Mouse (Mus musculus) intestine, postnatal 0 days (tissue): ENCODE data around the gene Nfyc. TPM values are rescaled to one million over a fixed set of nuclear protein-coding genes. Genes with fewer than 3 reads are reported as not detected.

Source experiments
- ATAC-seq: fragments of 200-750 bp; cut with Nextera tagmentation; 2 replicates; pipeline ENCODE4 v1.8.0; 2017; ENCODE audit warnings: mild to moderate bottlenecking, moderate TSS enrichment, moderate library complexity
- H3K27ac ChIP-seq: fragments of 300-500 bp; sonication (generic); 2 replicates; pipeline ENCODE4 v1.5.1; 2014; ENCODE audit warnings: mild to moderate bottlenecking, low read depth, low read length, moderate library complexity
- H3K27me3 ChIP-seq: fragments of 300-500 bp; sonication (generic); replicated peaks from 2 replicates; pipeline ENCODE4 v1.6.1; 2014; ENCODE audit warnings: low read length, mixed read lengths; ENCODE audit not compliant: control insufficient read depth, insufficient read depth
- H3K36me3 ChIP-seq: fragments of 300-500 bp; sonication (generic); 2 replicates; pipeline ENCODE4 v1.6.1; 2014; ENCODE audit warnings: mild to moderate bottlenecking, moderate library complexity; ENCODE audit not compliant: control insufficient read depth, insufficient read depth
- H3K4me1 ChIP-seq: fragments of 300-500 bp; sonication (generic); replicated peaks from 2 replicates; pipeline ENCODE4 v1.6.1; 2014; ENCODE audit warnings: antibody characterized with exemption, low read length, mixed read lengths; ENCODE audit not compliant: control insufficient read depth, insufficient read depth
- H3K4me2 ChIP-seq: fragments of 300-500 bp; sonication (generic); replicated peaks from 2 replicates; pipeline ENCODE4 v1.6.1; 2014; ENCODE audit warnings: low read depth, mild to moderate bottlenecking, moderate library complexity
- H3K4me3 ChIP-seq: fragments of 300-500 bp; sonication (generic); 2 replicates; pipeline ENCODE4 v1.5.1; 2014; ENCODE audit warnings: low read depth, low read length
- H3K9ac ChIP-seq: fragments of 300-500 bp; sonication (generic); 2 replicates; pipeline ENCODE4 v1.6.1; 2014; ENCODE audit warnings: mild to moderate bottlenecking, low read depth, low read length
- H3K9me3 ChIP-seq: fragments of 300-500 bp; sonication (generic); 2 replicates; pipeline ENCODE4 v1.6.1; 2016; ENCODE audit warnings: mixed run types; ENCODE audit not compliant: control insufficient read depth
- CTCF ChIP-seq: sonication (generic); IDR thresholded peaks from 2 replicates; pipeline ENCODE4 v1.5.1; 2016; ENCODE audit warnings: low read depth, mild to moderate bottlenecking, control low read depth, antibody characterized with exemption, moderate library complexity
- WGBS: fragments of 180-500 bp; shearing (Covaris S2); extraction: QIAGEN DNeasy Blood & Tissue Kit; methylation state at CpG from one replicate; pipeline ENCODE4 v1.1.7; 2014; 5-methylcytosine and 5-hydroxymethylcytosine counted together
- polyA plus RNA-seq: library from polyadenylated mRNA; unstranded; fragments of >200 nt; fragmentation: Nextera tagmentation; extraction: Ambion mirVana; gene quantifications from 2 replicates; pipeline ENCODE4 v1.2.1, GENCODE M21; 2015

The Nfyc gene
- polyA plus RNA-seq, 1 experiment from 2014 or later: 49.8 TPM

- no peaks in the 10 kb centered on the region for H3K36me3 ChIP-seq
- no peak overlapping the region for H3K27ac ChIP-seq
- no peak overlapping the region for H3K9ac ChIP-seq
- no peaks in the 10 kb centered on the region for H3K9me3 ChIP-seq
- no peak overlapping the region for H3K4me2 ChIP-seq
- TF ChIP-seq CTCF: no peak
- ATAC-seq: no peak
- no peak overlapping the region for H3K4me3 ChIP-seq
- WGBS: 48% methylated on average over 6 of the region's 6 CpGs
- 0 out of 2 replicates have a peak, but pooled peaks cover 5% of the 10 kb centered on the region for H3K27me3 ChIP-seq
- H3K4me1 ChIP-seq: peaks cover 4% of the 10 kb centered on the region; the same call in 1 of the 2 replicates
Observed at GRCm38 (mm10) chr4:120729441-120729840, 101.9 kb downstream of the Nfyc start.

DNA sequence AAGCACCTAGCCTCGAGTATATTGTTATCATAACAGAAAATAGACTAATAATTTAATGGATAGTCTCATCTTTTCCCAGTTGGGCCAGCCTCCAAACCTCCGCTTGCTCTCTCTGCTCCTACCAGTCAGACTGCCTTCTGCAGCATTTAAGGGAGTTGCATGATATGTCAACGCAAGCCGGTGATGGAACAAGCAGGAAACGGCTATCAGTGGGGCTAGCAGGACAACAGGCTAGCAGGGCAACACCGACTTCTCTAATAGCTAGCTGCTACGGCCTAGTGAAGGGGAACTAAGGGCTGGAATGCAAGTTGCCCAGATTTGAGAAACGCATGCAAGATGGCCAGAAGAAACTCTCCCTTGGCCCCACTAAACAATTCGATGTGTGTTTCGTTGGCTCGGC is 103.5 kb downstream of the Nfyc start:
- no peak overlapping the region for H3K4me3 ChIP-seq
- no peak for ATAC-seq
- H3K4me1 ChIP-seq: 0 out of 2 replicates have a peak, but pooled peaks cover 4% of the 10 kb centered on the region
- H3K9me3 ChIP-seq: no peaks in the 10 kb centered on the region
- no peak for TF ChIP-seq CTCF
- no peak overlapping the region for H3K4me2 ChIP-seq
- H3K27me3 ChIP-seq: 0 out of 2 replicates have a peak, but pooled peaks cover 5% of the 10 kb centered on the region
- WGBS: 74% methylated on average over 11 of the region's 11 CpGs
- H3K9ac ChIP-seq: no peak overlapping the region
- no peaks in the 10 kb centered on the region for H3K36me3 ChIP-seq
- H3K27ac ChIP-seq: no peak overlapping the region

DNA sequence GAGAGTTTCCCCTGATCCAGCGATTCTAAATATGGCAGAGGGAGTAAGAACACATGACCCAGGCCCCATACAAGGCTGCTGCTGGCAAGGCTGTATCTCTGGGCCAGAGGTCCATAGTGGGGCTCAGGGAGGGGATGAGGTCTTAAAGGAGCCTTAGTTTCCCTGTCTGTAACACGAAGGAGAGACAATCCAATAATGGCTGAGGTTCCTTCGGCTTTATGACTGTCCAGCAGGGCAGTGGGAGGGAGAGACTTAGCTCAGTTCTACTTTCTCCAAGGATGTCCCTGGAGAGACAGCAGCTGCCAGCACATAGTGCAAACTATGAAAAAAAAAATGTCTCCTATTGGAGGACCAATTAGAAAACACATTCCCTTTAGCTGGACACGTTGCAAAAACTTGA is 105.2 kb downstream of the Nfyc start:
- H3K27ac ChIP-seq: no peak overlapping the region
- no peaks in the 10 kb centered on the region for H3K36me3 ChIP-seq
- no peak overlapping the region for H3K4me3 ChIP-seq
- no peaks in the 10 kb centered on the region for H3K9me3 ChIP-seq
- H3K27me3 ChIP-seq: 0 out of 2 replicates have a peak, but pooled peaks cover 5% of the 10 kb centered on the region
- H3K4me2 ChIP-seq: no peak overlapping the region
- WGBS: 48% methylated on average over 4 of the region's 4 CpGs
- H3K9ac ChIP-seq: no peak overlapping the region
- 0 out of 2 replicates have a peak, but pooled peaks cover 4% of the 10 kb centered on the region for H3K4me1 ChIP-seq
- ATAC-seq: no peak
- no peak for TF ChIP-seq CTCF

- no peaks in the 10 kb centered on the region for H3K36me3 ChIP-seq
- no peak for TF ChIP-seq CTCF
- H3K27me3 ChIP-seq: 0 out of 2 replicates have a peak, but pooled peaks cover 5% of the 10 kb centered on the region
Observed at GRCm38 (mm10) chr4:120725516-120726090, 105.8 kb downstream of the Nfyc start.

DNA sequence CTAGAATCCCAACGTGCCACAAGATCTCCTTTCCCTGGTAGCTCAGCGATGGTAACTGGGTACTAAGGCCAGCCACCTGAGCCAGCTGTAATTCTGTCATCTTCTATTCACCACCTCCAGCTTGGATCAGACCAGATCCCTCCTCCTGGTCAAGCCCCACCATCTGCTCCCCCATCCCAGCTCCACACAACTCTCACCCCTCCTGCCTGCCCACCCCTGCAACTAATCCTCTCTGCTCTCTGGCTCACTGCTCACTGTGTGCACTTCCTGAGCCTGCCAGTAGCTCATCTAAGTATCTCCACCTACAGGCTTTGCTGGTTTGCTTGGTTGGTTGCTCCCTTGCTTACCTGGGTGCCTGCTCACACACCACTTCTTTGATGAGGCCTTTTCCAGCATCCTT is 109.8 kb downstream of the Nfyc start:
- no peaks in the 10 kb centered on the region for H3K27me3 ChIP-seq
- H3K4me2 ChIP-seq: no peak overlapping the region
- no peaks in the 10 kb centered on the region for H3K36me3 ChIP-seq
- no peak overlapping the region for H3K9ac ChIP-seq
- peaks cover 4% of the 10 kb centered on the region; the same call in 1 of the 2 replicates for H3K4me1 ChIP-seq
- ATAC-seq: no peak
- TF ChIP-seq CTCF: no peak
- H3K4me3 ChIP-seq: no peak overlapping the region
- 74% methylated on average over 2 of the region's 2 CpGs for WGBS
- H3K9me3 ChIP-seq: no peaks in the 10 kb centered on the region
- H3K27ac ChIP-seq: no peak overlapping the region

More at GRCm38 (mm10) chr4:120725516-120726090, 105.8 kb downstream of the Nfyc start:
- 0 out of 2 replicates have a peak, but pooled peaks cover under 1% of the 10 kb centered on the region for H3K4me1 ChIP-seq
- no peaks in the 10 kb centered on the region for H3K9me3 ChIP-seq
- no peak overlapping the region for H3K27ac ChIP-seq
- no peak overlapping the region for H3K4me3 ChIP-seq
- H3K9ac ChIP-seq: no peak overlapping the region
- WGBS: 46% methylated on average over 5 of the region's 5 CpGs
- H3K4me2 ChIP-seq: no peak overlapping the region
- ATAC-seq: no peak

GRCm38 (mm10) chr4:120719152-120719551 is 112.2 kb downstream of the Nfyc start:
- WGBS: 28% methylated on average over 5 of the region's 5 CpGs
- TF ChIP-seq CTCF: no peak

More at GRCm38 (mm10) chr4:120719152-120719551, 112.2 kb downstream of the Nfyc start:
- no peaks in the 10 kb centered on the region for H3K27me3 ChIP-seq
- H3K4me1 ChIP-seq: peaks cover 11% of the 10 kb centered on the region
- ATAC-seq: no peak
- no peaks in the 10 kb centered on the region for H3K9me3 ChIP-seq
- no peaks in the 10 kb centered on the region for H3K36me3 ChIP-seq
- H3K4me2 ChIP-seq: no peak overlapping the region
- no peak overlapping the region for H3K27ac ChIP-seq
- no peak overlapping the region for H3K9ac ChIP-seq
- no peak overlapping the region for H3K4me3 ChIP-seq
